Mouse (Mus musculus) T-cell, adult 2 months (primary cell): ENCODE measurements around the gene Lpar1.

Experiments used
- DNase-seq: peaks from one replicate; pipeline ENCODE4 v3.0.0; 2022; ENCODE audit warnings: low spot score

Lpar1 gene

GRCm38 (mm10) chr4:58553631-58554358 lies at the start of gene Lpar1:
Gene Lpar1 (minus strand): TSS chr4:58553898.
- no peak for DNase-seq

GRCm38 (mm10) chr4:58585942-58586341 lies 32.2 kb upstream of the Lpar1 start:
- DNase-seq = no peak

GRCm38 (mm10) chr4:58581191-58581590 lies 27.5 kb upstream of the Lpar1 start:
- DNase-seq = no peak

GRCm38 (mm10) chr4:58580516-58580915 lies 26.8 kb upstream of the Lpar1 start:
- no peak for DNase-seq

- DNase-seq = no peak
Observed at GRCm38 (mm10) chr4:58580098-58580497, 26.4 kb upstream of the Lpar1 start.

GRCm38 (mm10) chr4:58578488-58578887 lies 24.8 kb upstream of the Lpar1 start:
- DNase-seq = no peak

- no peak for DNase-seq
Observed at GRCm38 (mm10) chr4:58577382-58578048, 23.8 kb upstream of the Lpar1 start.

- no peak for DNase-seq
Observed at GRCm38 (mm10) chr4:58575831-58576230, 22.1 kb upstream of the Lpar1 start.

GRCm38 (mm10) chr4:58574024-58574423 lies 20.3 kb upstream of the Lpar1 start:
- DNase-seq = no peak

- no peak for DNase-seq
Observed at GRCm38 (mm10) chr4:58572446-58572845, 18.7 kb upstream of the Lpar1 start.

- DNase-seq = no peak
Observed at GRCm38 (mm10) chr4:58571661-58572060, 18.0 kb upstream of the Lpar1 start.

- no peak for DNase-seq
Observed at GRCm38 (mm10) chr4:58571232-58571631, 17.5 kb upstream of the Lpar1 start.

GRCm38 (mm10) chr4:58568486-58568885 lies 14.8 kb upstream of the Lpar1 start:
- no peak for DNase-seq

GRCm38 (mm10) chr4:58562776-58563175 lies 9.1 kb upstream of the Lpar1 start:
- DNase-seq = no peak

GRCm38 (mm10) chr4:58557001-58557400 lies 3.3 kb upstream of the Lpar1 start:
- DNase-seq = no peak

- no peak for DNase-seq
Observed at GRCm38 (mm10) chr4:58554359-58554838, 701 bp upstream of the Lpar1 start.

- DNase-seq = peak; percentile 1
Observed at GRCm38 (mm10) chr4:58552731-58553630, 717 bp downstream of the Lpar1 start.

GRCm38 (mm10) chr4:58552229-58552628 lies 1.5 kb downstream of the Lpar1 start:
- no peak for DNase-seq

GRCm38 (mm10) chr4:58551820-58552219 lies 1.9 kb downstream of the Lpar1 start:
- no peak for DNase-seq

GRCm38 (mm10) chr4:58547725-58548124 lies 6.0 kb downstream of the Lpar1 start:
- DNase-seq = no peak

GRCm38 (mm10) chr4:58547273-58547565 lies 6.5 kb downstream of the Lpar1 start:
- no peak for DNase-seq

- no peak for DNase-seq
Observed at GRCm38 (mm10) chr4:58546441-58547272, 7.0 kb downstream of the Lpar1 start.
